Mouse (Mus musculus): ENCODE measurements around the gene Bnc1.

GRCm38 (mm10) chr7:81968975-81969374, 23.1 kb downstream of the Bnc1 start:
- TF ChIP-seq POLR2A (IDR thresholded peaks at IDR 0.05; ENCODE audit: borderline replicate concordance, insufficient read depth, low read length) (no peak), CTCF (IDR thresholded peaks at IDR 0.05; ENCODE audit: borderline replicate concordance, insufficient read depth, low read depth, low read length) (no peak)
